Comparison of ENCODE assay signal across 22 mouse cellular contexts in the genomic region with DNA sequence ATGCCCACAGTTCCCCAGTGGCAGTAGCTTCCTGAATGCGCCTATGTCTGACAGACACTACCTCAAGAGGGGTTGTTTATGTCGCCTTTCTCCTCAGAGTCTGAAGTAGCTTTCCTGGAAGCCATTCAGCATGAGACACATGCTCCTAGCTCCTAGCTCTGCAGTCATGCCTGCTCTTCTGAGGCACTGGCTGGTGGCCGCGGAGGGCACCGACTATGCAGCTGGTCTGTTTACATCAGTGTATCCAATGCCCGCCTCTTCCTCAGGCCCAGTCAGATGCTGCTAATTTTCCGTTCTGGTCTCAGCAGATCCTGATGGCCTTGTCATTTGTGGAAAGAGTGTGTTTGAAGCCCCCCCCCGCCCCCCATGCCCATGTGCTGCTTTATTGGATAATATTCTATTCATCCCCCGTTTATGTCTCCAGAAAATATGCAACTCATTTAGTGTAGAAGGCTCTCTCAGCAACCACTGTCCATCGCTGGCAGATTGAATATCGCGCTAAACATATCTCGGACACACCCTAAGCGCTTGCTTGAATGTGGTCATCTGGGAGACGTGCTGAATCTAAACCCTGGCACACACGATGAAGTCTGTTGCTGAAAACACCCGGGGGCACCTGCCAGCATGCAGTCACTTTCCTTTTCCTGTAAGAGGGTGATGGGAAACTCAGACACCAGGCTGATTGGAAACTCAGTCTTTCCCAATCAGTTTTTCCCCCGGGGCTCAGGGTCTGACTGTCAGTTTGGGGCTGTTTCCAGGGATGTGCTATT.
DNase-seq lines count a peak whose midpoint lies in the region; ATAC-seq lines count a peak whose summit lies in the region.
"Had no signal": no experiment of that assay in that cellular context is flagged by ENCODE, and none has a peak within 500 bp of the region (broad histone marks: within the 10 kb centered on the region; RNA-seq: fewer than 3 reads in every experiment).

No protein-coding gene starts in this region.

- peaks cover 15% of the 10 kb centered on the region for H3K4me1 ChIP-seq in forebrain, embryonic 10.5 days
- H3K4me1 ChIP-seq in forebrain, embryonic 12.5 days: peaks cover 3% of the 10 kb centered on the region; the same call in 1 of the 2 replicates
- H3K4me1 ChIP-seq in liver, embryonic 15.5 days (replicated peaks): peaks cover 57% of the 10 kb centered on the region
- H3K4me1 ChIP-seq in embryonic facial prominence, embryonic 10.5 days: peaks cover 28% of the 10 kb centered on the region
- peaks cover 8% of the 10 kb centered on the region for H3K4me1 ChIP-seq in kidney, embryonic 16.5 days (ENCODE audit: insufficient read depth, low read length)

- H3K27me3 ChIP-seq in forebrain, embryonic 10.5 days (ENCODE audit: poor library complexity, severe bottlenecking): no peaks in the 10 kb centered on the region; the same call in 1 of the 2 replicates
- no peaks in the 10 kb centered on the region for H3K27me3 ChIP-seq in forebrain, embryonic 12.5 days
- peaks cover 9% of the 10 kb centered on the region; the same call in 1 of the 2 replicates for H3K27me3 ChIP-seq in liver, embryonic 15.5 days
- no peaks in the 10 kb centered on the region for H3K27me3 ChIP-seq in embryonic facial prominence, embryonic 10.5 days (replicated peaks; ENCODE audit: low read depth, poor library complexity, severe bottlenecking)
- H3K27me3 ChIP-seq in kidney, embryonic 16.5 days (ENCODE audit: insufficient read depth, low read length): no peaks in the 10 kb centered on the region
- H3K27me3 ChIP-seq: forebrain, embryonic 15.5 days; hindbrain, embryonic 15.5 days had no signal

- H3K4me3 ChIP-seq in forebrain, embryonic 10.5 days: no peak overlapping the region
- H3K4me3 ChIP-seq in forebrain, embryonic 12.5 days (replicated peaks): no peak overlapping the region
- H3K4me3 ChIP-seq in liver, embryonic 15.5 days (replicated peaks): no peak overlapping the region
- no peak overlapping the region for H3K4me3 ChIP-seq in embryonic facial prominence, embryonic 10.5 days
- H3K4me3 ChIP-seq in kidney, embryonic 16.5 days (ENCODE audit: low read length): no peak overlapping the region
- H3K4me3 ChIP-seq: forebrain, embryonic 15.5 days; heart, adult 2 months; hindbrain, embryonic 15.5 days; layer of hippocampus, adult 2 months; lung, embryonic 15.5 days; neural tube, embryonic 15.5 days had no signal

- no peak for DNase-seq in forebrain, embryonic 10.5 days (ENCODE audit: extremely low spot score, low spot score)
- DNase-seq in liver: no peak
- no peak for DNase-seq in embryonic facial prominence, embryonic 10.5 days (ENCODE audit: low spot score)
- DNase-seq in lung, postnatal 25 days (ENCODE audit: low spot score): peak; percentile 29
- DNase-seq in cerebellum, postnatal 4 days (ENCODE audit: low spot score in 2 of 2): no peak
- DNase-seq: adrenal gland, adult 2 months; cerebellum, adult 11 months; heart, adult 2 months; heart, postnatal 10 days; right cerebral cortex, adult 18-20 months; spleen, adult 18-20 months; thymus, adult 18-20 months had no signal

- H3K4me2 ChIP-seq in forebrain, embryonic 12.5 days: no peak overlapping the region
- H3K4me2 ChIP-seq in liver, embryonic 15.5 days: no peak overlapping the region
- no peak overlapping the region for H3K4me2 ChIP-seq in kidney, embryonic 16.5 days (replicated peaks; ENCODE audit: low read depth, low read length)
- H3K4me2 ChIP-seq: forebrain, embryonic 15.5 days; hindbrain, embryonic 15.5 days; lung, embryonic 15.5 days; neural tube, embryonic 15.5 days had no signal

- WGBS in forebrain, embryonic 10.5 days: 91% methylated on average over 18 of the region's 18 CpGs
- 91% methylated on average over 18 of the region's 18 CpGs for WGBS in forebrain, embryonic 12.5 days
- 68% methylated on average over 18 of the region's 18 CpGs for WGBS in liver, embryonic 15.5 days (ENCODE audit: insufficient replicate concordance)
- WGBS in embryonic facial prominence, embryonic 10.5 days: 88% methylated on average over 18 of the region's 18 CpGs
- 86% methylated on average over 18 of the region's 18 CpGs for WGBS in kidney, embryonic 16.5 days

- no peaks in the 10 kb centered on the region for H3K36me3 ChIP-seq in forebrain, embryonic 10.5 days (replicated peaks)
- no peaks in the 10 kb centered on the region for H3K36me3 ChIP-seq in forebrain, embryonic 12.5 days (replicated peaks)
- H3K36me3 ChIP-seq in liver, embryonic 15.5 days (replicated peaks): no peaks in the 10 kb centered on the region
- no peaks in the 10 kb centered on the region for H3K36me3 ChIP-seq in embryonic facial prominence, embryonic 10.5 days (replicated peaks)
- H3K36me3 ChIP-seq in kidney, embryonic 16.5 days (ENCODE audit: insufficient read depth, low read length): no peaks in the 10 kb centered on the region
- H3K36me3 ChIP-seq: forebrain, embryonic 15.5 days; hindbrain, embryonic 15.5 days; lung, embryonic 15.5 days; neural tube, embryonic 15.5 days had no signal

- peak overlapping the region; percentile 44 for H3K27ac ChIP-seq in forebrain, embryonic 10.5 days
- H3K27ac ChIP-seq in forebrain, embryonic 12.5 days: no peak overlapping the region
- 0 out of 2 replicates have a peak overlapping the region, but pooled peaks have one; percentile 78 for H3K27ac ChIP-seq in liver, embryonic 15.5 days (replicated peaks)
- H3K27ac ChIP-seq in embryonic facial prominence, embryonic 10.5 days (replicated peaks): peak overlapping the region; percentile 3; the same call in 1 of the 2 replicates
- H3K27ac ChIP-seq in kidney, embryonic 16.5 days (ENCODE audit: low read length): no peak overlapping the region
- H3K27ac ChIP-seq: forebrain, embryonic 15.5 days; heart, adult 2 months; hindbrain, embryonic 15.5 days; kidney, postnatal 0 days; layer of hippocampus, adult 2 months; lung, embryonic 15.5 days; neural tube, embryonic 15.5 days had no signal

- no peaks in the 10 kb centered on the region for H3K9me3 ChIP-seq in forebrain, embryonic 10.5 days
- H3K9me3 ChIP-seq in forebrain, embryonic 12.5 days: 0 out of 2 replicates have a peak, but pooled peaks cover 4% of the 10 kb centered on the region
- H3K9me3 ChIP-seq in liver, embryonic 15.5 days (replicated peaks): no peaks in the 10 kb centered on the region
- H3K9me3 ChIP-seq in embryonic facial prominence, embryonic 10.5 days: no peaks in the 10 kb centered on the region
- H3K9me3 ChIP-seq in kidney, embryonic 16.5 days (ENCODE audit: low read length): no peaks in the 10 kb centered on the region
- H3K9me3 ChIP-seq: forebrain, embryonic 15.5 days; hindbrain, embryonic 15.5 days; lung, embryonic 15.5 days; neural tube, embryonic 15.5 days had no signal

- no peak overlapping the region for H3K9ac ChIP-seq in forebrain, embryonic 12.5 days
- no peak overlapping the region for H3K9ac ChIP-seq in liver, embryonic 15.5 days
- H3K9ac ChIP-seq in kidney, embryonic 16.5 days (replicated peaks; ENCODE audit: low read length): no peak overlapping the region
- H3K9ac ChIP-seq: forebrain, embryonic 15.5 days; hindbrain, embryonic 15.5 days; lung, embryonic 15.5 days; neural tube, embryonic 15.5 days had no signal

- no peak for ATAC-seq in forebrain, embryonic 12.5 days (ENCODE audit: low FRiP score)
- ATAC-seq in liver, embryonic 15.5 days (ENCODE audit: insufficient read depth): no peak
- ATAC-seq in kidney, embryonic 16.5 days (ENCODE audit: low FRiP score, low TSS enrichment): no peak
- ATAC-seq: forebrain, embryonic 15.5 days; intestine, postnatal 0 days had no signal

Comparison
In these comparisons a context has a peak if more than half of its experiments do, and no peak if none do; other contexts are left out.
1. H3K27ac ChIP-seq: peak in forebrain, embryonic 10.5 days (single experiment), liver, embryonic 15.5 days (single experiment) and embryonic facial prominence, embryonic 10.5 days (single experiment); none in forebrain, embryonic 12.5 days (single experiment) and kidney, embryonic 16.5 days (single experiment).